ENCODE assay signal across 9 mouse cellular contexts in genomic region chr11:81968401-81968881, GRCm38 (mm10). TPM values are rescaled to one million over a fixed set of nuclear protein-coding genes. Genes with fewer than 3 reads are reported as not detected.
DNase-seq lines count a peak whose midpoint lies in the region; ATAC-seq lines count a peak whose summit lies in the region.
"Had no signal": no experiment of that assay in that cellular context is flagged by ENCODE, and none has a peak within 500 bp of the region (broad histone marks: within the 10 kb centered on the region; RNA-seq: fewer than 3 reads in every experiment).

Asic2 (minus strand) TSS chr11:81968457.

- ATAC-seq in kidney, embryonic 16.5 days (ENCODE audit: low FRiP score, low TSS enrichment): no peak
- ATAC-seq in limb, embryonic 11.5 days (ENCODE audit: insufficient number of reproducible peaks, low FRiP score, low TSS enrichment, low read depth): no peak

- H3K4me2 ChIP-seq in kidney, embryonic 16.5 days (replicated peaks; ENCODE audit: low read depth, low read length): peak within 1 kb of the TSS; percentile 29; the same call in 1 of the 2 replicates
- peak within 1 kb of the TSS; percentile 47 for H3K4me2 ChIP-seq in limb, embryonic 11.5 days (ENCODE audit: low read depth, severe bottlenecking)

- intact Hi-C loops in heart, postnatal 36 days (cut with DNase I): no loop called here

- H3K9ac ChIP-seq in kidney, embryonic 16.5 days (replicated peaks; ENCODE audit: low read length): no peak within 1 kb of the TSS
- 0 out of 2 replicates have a peak within 1 kb of the TSS, but pooled peaks have one; percentile 12 for H3K9ac ChIP-seq in limb, embryonic 11.5 days (ENCODE audit: low read length)

- DNase-seq in kidney, postnatal 25 days: no peak
- peak; percentile 32 for DNase-seq in hindbrain, embryonic 10.5 days (ENCODE audit: low spot score)
- DNase-seq in limb, embryonic 11.5 days (ENCODE audit: low spot score): no peak
- peak; percentile 59 for DNase-seq in right cerebral cortex, postnatal 14 days
- DNase-seq in heart, postnatal 36 days: no peak
- DNase-seq in urinary bladder, postnatal 36 days (ENCODE audit: low spot score in 2 of 2): no peak
- DNase-seq in kidney, postnatal 14 days: no peak

- H3K27me3 ChIP-seq in kidney, embryonic 16.5 days (ENCODE audit: insufficient read depth, low read length): peaks cover 41% of the 10 kb centered on the region
- H3K27me3 ChIP-seq in hindbrain, embryonic 10.5 days (ENCODE audit: insufficient read depth, poor library complexity, severe bottlenecking): peaks cover 63% of the 10 kb centered on the region
- H3K27me3 ChIP-seq in limb, embryonic 11.5 days (ENCODE audit: control insufficient read depth, insufficient read depth, low read length): peaks cover 23% of the 10 kb centered on the region

- no peaks in the 10 kb centered on the region for H3K36me3 ChIP-seq in kidney, embryonic 16.5 days (ENCODE audit: insufficient read depth, low read length)
- no peaks in the 10 kb centered on the region for H3K36me3 ChIP-seq in hindbrain, embryonic 10.5 days
- H3K36me3 ChIP-seq in limb, embryonic 11.5 days (ENCODE audit: control insufficient read depth, insufficient read depth, low read length): no peaks in the 10 kb centered on the region

- H3K27ac ChIP-seq in kidney, embryonic 16.5 days (ENCODE audit: low read length): no peak within 1 kb of the TSS
- H3K27ac ChIP-seq in hindbrain, embryonic 10.5 days: peak within 1 kb of the TSS; percentile 70
- no peak within 1 kb of the TSS for H3K27ac ChIP-seq in limb, embryonic 11.5 days (replicated peaks; ENCODE audit: low read depth, low read length)

- no peaks in the 10 kb centered on the region for H3K9me3 ChIP-seq in kidney, embryonic 16.5 days (ENCODE audit: low read length)
- no peaks in the 10 kb centered on the region for H3K9me3 ChIP-seq in hindbrain, embryonic 10.5 days
- H3K9me3 ChIP-seq in limb, embryonic 11.5 days (ENCODE audit: control insufficient read depth, low read length): no peaks in the 10 kb centered on the region

- H3K4me1 ChIP-seq in kidney, embryonic 16.5 days (ENCODE audit: insufficient read depth, low read length): no peaks in the 10 kb centered on the region
- H3K4me1 ChIP-seq in hindbrain, embryonic 10.5 days (replicated peaks): peaks cover 36% of the 10 kb centered on the region
- 0 out of 2 replicates have a peak, but pooled peaks cover 5% of the 10 kb centered on the region for H3K4me1 ChIP-seq in limb, embryonic 11.5 days (ENCODE audit: control insufficient read depth, insufficient read depth, low read length)

- H3K4me3 ChIP-seq in kidney, embryonic 16.5 days (ENCODE audit: low read length): no peak within 1 kb of the TSS
- peak within 1 kb of the TSS; percentile 53 for H3K4me3 ChIP-seq in hindbrain, embryonic 10.5 days
- H3K4me3 ChIP-seq in limb, embryonic 11.5 days (ENCODE audit: low read depth, low read length): peak within 1 kb of the TSS; percentile 19; the same call in 1 of the 2 replicates
- H3K4me3 ChIP-seq: myocyte had no signal

- 2% methylated on average over 29 of the region's 29 CpGs for WGBS in kidney, embryonic 16.5 days
- 2% methylated on average over 29 of the region's 29 CpGs for WGBS in hindbrain, embryonic 10.5 days
- WGBS in limb, embryonic 11.5 days: 2% methylated on average over 29 of the region's 29 CpGs

RNA-seq across cellular contexts. Expression of gene Asic2, which starts in this region (rescaled TPM):
- 2.8 and 3.6 TPM in 2 replicates for polyA plus RNA-seq in kidney, embryonic 16.5 days (2015; fragmentation: Nextera tagmentation; extraction: Ambion mirVana)
- 1.6 and 2.6 TPM in 2 replicates for polyA plus RNA-seq in hindbrain, embryonic 10.5 days (2016; fragmentation: Nextera tagmentation; extraction: Ambion mirVana)
- 0.27 and 0.41 TPM in 2 replicates for polyA plus RNA-seq in limb, embryonic 11.5 days (2014; fragmentation: Nextera tagmentation; extraction: Ambion mirVana)
- not detected for total RNA-seq in heart, postnatal 36 days (2021)
- polyA plus RNA-seq: myocyte had no signal

Comparison
In these comparisons a context has a peak if more than half of its experiments do, and no peak if none do; other contexts are left out.
1. DNase-seq: peak in hindbrain, embryonic 10.5 days (single experiment) and right cerebral cortex, postnatal 14 days (single experiment); none in kidney, postnatal 25 days (0 of 2), limb, embryonic 11.5 days (single experiment), heart, postnatal 36 days (0 of 2), urinary bladder, postnatal 36 days (0 of 2) and kidney, postnatal 14 days (single experiment).